Mouse (Mus musculus): ENCODE measurements around the gene Zfp771. TPM values are rescaled to one million over a fixed set of nuclear protein-coding genes. Genes with fewer than 3 reads are reported as not detected.

Gene Zfp771
- polyA plus RNA-seq, 1 experiment from 2014 or later: 55.8 TPM

- H3K36me3 ChIP-seq (replicated peaks): no peaks in the 10 kb centered on the region
- peaks cover 24% of the 10 kb centered on the region for H3K9me3 ChIP-seq
- no peaks in the 10 kb centered on the region for H3K27me3 ChIP-seq (ENCODE audit: poor library complexity, severe bottlenecking)
- H3K4me3 ChIP-seq: no peak overlapping the region
- WGBS: 75% methylated on average over 10 of the region's 10 CpGs
- H3K27ac ChIP-seq: no peak overlapping the region
- no peak for DNase-seq (ENCODE audit: extremely low spot score, low spot score)
- peaks cover 3% of the 10 kb centered on the region; the same call in 1 of the 2 replicates for H3K4me1 ChIP-seq
Measured at GRCm38 (mm10) chr7:127285154-127285553, 41.1 kb downstream of the Zfp771 start.

GRCm38 (mm10) chr7:127287940-127288339, 43.9 kb downstream of the Zfp771 start:
- no peaks in the 10 kb centered on the region for H3K36me3 ChIP-seq (replicated peaks)
- H3K27ac ChIP-seq: no peak overlapping the region
- peaks cover 24% of the 10 kb centered on the region for H3K9me3 ChIP-seq
- DNase-seq (ENCODE audit: extremely low spot score, low spot score): no peak
- 66% methylated on average over 1 of the region's 1 CpGs for WGBS
- H3K4me3 ChIP-seq: no peak overlapping the region
- no peaks in the 10 kb centered on the region for H3K27me3 ChIP-seq (ENCODE audit: poor library complexity, severe bottlenecking)
- peaks cover 4% of the 10 kb centered on the region; the same call in 1 of the 2 replicates for H3K4me1 ChIP-seq

- no peak overlapping the region for H3K4me3 ChIP-seq
- WGBS: 86% methylated on average over 2 of the region's 2 CpGs
- H3K27ac ChIP-seq: no peak overlapping the region
- H3K9me3 ChIP-seq: peaks cover 24% of the 10 kb centered on the region
- no peak for DNase-seq (ENCODE audit: extremely low spot score, low spot score)
- peaks cover 4% of the 10 kb centered on the region; the same call in 1 of the 2 replicates for H3K4me1 ChIP-seq
- H3K27me3 ChIP-seq (ENCODE audit: poor library complexity, severe bottlenecking): no peaks in the 10 kb centered on the region
- no peaks in the 10 kb centered on the region for H3K36me3 ChIP-seq (replicated peaks)
Measured at GRCm38 (mm10) chr7:127289306-127289705, 45.2 kb downstream of the Zfp771 start.

- 73% methylated on average over 8 of the region's 8 CpGs for WGBS
- H3K27ac ChIP-seq: no peak overlapping the region
Measured at GRCm38 (mm10) chr7:127290142-127290541, 46.1 kb downstream of the Zfp771 start.

GRCm38 (mm10) chr7:127296098-127296497, 52.0 kb downstream of the Zfp771 start, which contains the start of gene Itgal:
Itgal (plus strand) TSS chr7:127296260.
- no peaks in the 10 kb centered on the region for H3K27me3 ChIP-seq (ENCODE audit: poor library complexity, severe bottlenecking)
- no peak for DNase-seq (ENCODE audit: extremely low spot score, low spot score)
- no peaks in the 10 kb centered on the region for H3K9me3 ChIP-seq
- WGBS: 88% methylated on average over 11 of the region's 11 CpGs
- H3K4me3 ChIP-seq: no peak within 1 kb of the TSS
- H3K36me3 ChIP-seq (replicated peaks): no peaks in the 10 kb centered on the region
- H3K27ac ChIP-seq: no peak within 1 kb of the TSS
- no peaks in the 10 kb centered on the region for H3K4me1 ChIP-seq

More at GRCm38 (mm10) chr7:127290142-127290541, 46.1 kb downstream of the Zfp771 start:
- H3K4me3 ChIP-seq: no peak overlapping the region
- H3K9me3 ChIP-seq: peaks cover 24% of the 10 kb centered on the region
- H3K36me3 ChIP-seq (replicated peaks): no peaks in the 10 kb centered on the region
- no peak for DNase-seq (ENCODE audit: extremely low spot score, low spot score)
- H3K27me3 ChIP-seq (ENCODE audit: poor library complexity, severe bottlenecking): no peaks in the 10 kb centered on the region
- H3K4me1 ChIP-seq: peaks cover 4% of the 10 kb centered on the region; the same call in 1 of the 2 replicates

GRCm38 (mm10) chr7:127296786-127297555, 52.9 kb downstream of the Zfp771 start:
- Histone ChIP-seq H3K27ac (no peak overlapping the region), H3K4me3 (no peak overlapping the region), H3K36me3 (replicated peaks) (no peaks in the 10 kb centered on the region), H3K27me3 (ENCODE audit: poor library complexity, severe bottlenecking) (no peaks in the 10 kb centered on the region), H3K9me3 (no peaks in the 10 kb centered on the region), H3K4me1 (no peaks in the 10 kb centered on the region)
- 81% methylated on average over 5 of the region's 5 CpGs for WGBS
- no peak for DNase-seq (ENCODE audit: extremely low spot score, low spot score)

- Histone ChIP-seq H3K36me3 (replicated peaks) (no peaks in the 10 kb centered on the region), H3K27me3 (ENCODE audit: poor library complexity, severe bottlenecking) (no peaks in the 10 kb centered on the region), H3K9me3 (no peaks in the 10 kb centered on the region), H3K27ac (no peak overlapping the region), H3K4me3 (no peak overlapping the region), H3K4me1 (no peaks in the 10 kb centered on the region)
- 96% methylated on average over 5 of the region's 5 CpGs for WGBS
- DNase-seq (ENCODE audit: extremely low spot score, low spot score): no peak
Measured at GRCm38 (mm10) chr7:127297586-127298193, 53.6 kb downstream of the Zfp771 start.

Other genes starting within 250 kb of the Zfp771 start
- 3.3 TPM in 2 replicates for gene Mvp, start 229.7 kb upstream of the Zfp771 start, polyA plus RNA-seq (2016; fragmentation: Nextera tagmentation; extraction: Ambion mirVana)
- gene Pagr1b, start 227.8 kb upstream of the Zfp771 start, polyA plus RNA-seq (2016; fragmentation: Nextera tagmentation; extraction: Ambion mirVana): not detected in 2 replicates
- gene Pagr1a, start 226.9 kb upstream of the Zfp771 start, polyA plus RNA-seq (2016; fragmentation: Nextera tagmentation; extraction: Ambion mirVana): 92.7 and 121 TPM in 2 replicates
- 32.6 and 46.7 TPM in 2 replicates for gene Gm42742, start 223.2 kb upstream of the Zfp771 start, polyA plus RNA-seq (2016; fragmentation: Nextera tagmentation; extraction: Ambion mirVana)
- gene Prrt2, start 223.1 kb upstream of the Zfp771 start, polyA plus RNA-seq (2016; fragmentation: Nextera tagmentation; extraction: Ambion mirVana): 3.5 and 4.0 TPM in 2 replicates
- 60.2 and 65.7 TPM in 2 replicates for gene Maz, start 217.2 kb upstream of the Zfp771 start, polyA plus RNA-seq (2016; fragmentation: Nextera tagmentation; extraction: Ambion mirVana)
- gene Kif22, start 201.8 kb upstream of the Zfp771 start, polyA plus RNA-seq (2016; fragmentation: Nextera tagmentation; extraction: Ambion mirVana): 223 and 226 TPM in 2 replicates
- not detected in 2 replicates for gene Zg16, start 156.9 kb upstream of the Zfp771 start, polyA plus RNA-seq (2016; fragmentation: Nextera tagmentation; extraction: Ambion mirVana)
- 0.74 TPM in 2 replicates for gene AI467606, start 152.9 kb upstream of the Zfp771 start, polyA plus RNA-seq (2016; fragmentation: Nextera tagmentation; extraction: Ambion mirVana)
- gene Qprt, start 122.0 kb upstream of the Zfp771 start, polyA plus RNA-seq (2016; fragmentation: Nextera tagmentation; extraction: Ambion mirVana): 11.3 and 12.3 TPM in 2 replicates
- gene Spn, start 106.5 kb upstream of the Zfp771 start, polyA plus RNA-seq (2016; fragmentation: Nextera tagmentation; extraction: Ambion mirVana): 0.07 and 0.10 TPM in 2 replicates
- gene Cd2bp2, start 48.2 kb upstream of the Zfp771 start, polyA plus RNA-seq (2016; fragmentation: Nextera tagmentation; extraction: Ambion mirVana): 111 and 114 TPM in 2 replicates
- 27.3 and 29.2 TPM in 2 replicates for gene Tbc1d10b, start 35.8 kb upstream of the Zfp771 start, polyA plus RNA-seq (2016; fragmentation: Nextera tagmentation; extraction: Ambion mirVana)
- 10.7 and 10.8 TPM in 2 replicates for gene Mylpf, start 35.4 kb upstream of the Zfp771 start, polyA plus RNA-seq (2016; fragmentation: Nextera tagmentation; extraction: Ambion mirVana)
- 74.7 and 78.3 TPM in 2 replicates for gene Zfp553, start 11.2 kb upstream of the Zfp771 start, polyA plus RNA-seq (2016; fragmentation: Nextera tagmentation; extraction: Ambion mirVana)
- 30.3 and 32.3 TPM in 2 replicates for gene Sept1, start 11.1 kb upstream of the Zfp771 start, polyA plus RNA-seq (2016; fragmentation: Nextera tagmentation; extraction: Ambion mirVana)
- 379 and 383 TPM in 2 replicates for gene Dctpp1, start 16.4 kb downstream of the Zfp771 start, polyA plus RNA-seq (2016; fragmentation: Nextera tagmentation; extraction: Ambion mirVana)
- 84.0 and 88.2 TPM in 2 replicates for gene Sephs2, start 29.8 kb downstream of the Zfp771 start, polyA plus RNA-seq (2016; fragmentation: Nextera tagmentation; extraction: Ambion mirVana)
- 0.22 and 0.36 TPM in 2 replicates for gene Itgal, start 52.0 kb downstream of the Zfp771 start, polyA plus RNA-seq (2016; fragmentation: Nextera tagmentation; extraction: Ambion mirVana)
- gene Zfp768, start 101.3 kb downstream of the Zfp771 start, polyA plus RNA-seq (2016; fragmentation: Nextera tagmentation; extraction: Ambion mirVana): 17.6 and 18.9 TPM in 2 replicates
- gene Zfp747, start 131.8 kb downstream of the Zfp771 start, polyA plus RNA-seq (2016; fragmentation: Nextera tagmentation; extraction: Ambion mirVana): 7.6 TPM in 2 replicates
- gene 9130019O22Rik, start 142.9 kb downstream of the Zfp771 start, polyA plus RNA-seq (2016; fragmentation: Nextera tagmentation; extraction: Ambion mirVana): 4.8 and 5.3 TPM in 2 replicates
- gene E430018J23Rik, start 149.4 kb downstream of the Zfp771 start, polyA plus RNA-seq (2016; fragmentation: Nextera tagmentation; extraction: Ambion mirVana): 4.2 and 4.8 TPM in 2 replicates
- gene Zfp764, start 162.5 kb downstream of the Zfp771 start, polyA plus RNA-seq (2016; fragmentation: Nextera tagmentation; extraction: Ambion mirVana): 5.8 and 6.1 TPM in 2 replicates
- gene Zfp688, start 177.8 kb downstream of the Zfp771 start, polyA plus RNA-seq (2016; fragmentation: Nextera tagmentation; extraction: Ambion mirVana): 33.9 and 35.0 TPM in 2 replicates
- 14.4 and 15.4 TPM in 2 replicates for gene Zfp689, start 204.9 kb downstream of the Zfp771 start, polyA plus RNA-seq (2016; fragmentation: Nextera tagmentation; extraction: Ambion mirVana)
- gene Prr14, start 215.3 kb downstream of the Zfp771 start, polyA plus RNA-seq (2016; fragmentation: Nextera tagmentation; extraction: Ambion mirVana): 47.3 and 50.9 TPM in 2 replicates
- gene Fbrs, start 234.9 kb downstream of the Zfp771 start, polyA plus RNA-seq (2016; fragmentation: Nextera tagmentation; extraction: Ambion mirVana): 7.3 and 7.7 TPM in 2 replicates

All from forebrain, embryonic 10.5 days (tissue).